Mouse (Mus musculus): Measurements from ENCODE around the gene Vmn2r5.
"Not testable (repeated sequence)": the region's sequence is repeated elsewhere in the genome, so short reads cannot be mapped to it uniquely, and the experiment has no call there.

Gene Vmn2r5

DNA sequence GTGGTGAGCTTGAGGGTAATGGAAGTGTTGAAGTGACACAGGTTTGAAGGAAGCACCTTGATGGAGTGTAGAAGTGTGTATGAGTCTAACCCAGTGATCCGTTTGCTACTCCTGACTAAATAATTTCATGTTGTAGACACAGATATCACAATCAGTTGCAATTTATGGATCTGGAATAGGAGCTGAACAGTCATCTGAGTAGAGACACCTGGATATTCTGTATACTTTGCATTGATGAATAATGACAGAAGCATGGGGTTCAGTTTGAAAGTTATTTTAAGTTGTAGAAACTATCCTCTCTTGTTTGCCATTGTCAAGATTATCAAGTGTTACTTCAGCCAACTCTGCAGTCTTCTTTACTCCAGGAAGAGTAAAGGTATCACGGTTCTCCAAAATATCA is at the start of gene Vmn2r5:
Gene Vmn2r5 (minus strand): TSS at position 101 of the 400 bp plus-strand sequence.
- DNase-seq, result not testable (repeated sequence)

DNA sequence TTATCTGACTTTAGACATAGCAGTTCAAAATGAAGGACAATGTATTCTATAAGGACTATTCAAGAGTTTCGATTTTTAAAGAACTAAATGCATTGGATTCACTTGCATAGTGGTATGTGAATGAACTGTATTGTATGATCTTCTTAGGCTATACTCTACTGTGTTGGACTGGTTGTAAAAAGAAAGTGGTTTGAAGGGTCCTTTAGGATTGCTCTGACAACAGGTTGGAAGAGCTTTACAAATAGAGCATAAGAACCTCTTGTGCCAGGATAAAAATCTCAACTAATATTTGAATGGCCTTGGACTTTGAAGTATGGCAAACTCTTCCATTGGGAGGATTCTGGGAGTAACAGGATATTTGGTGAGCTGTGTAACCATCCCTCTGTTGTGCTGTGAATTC is 13.9 kb upstream of the Vmn2r5 start:
- not testable (repeated sequence) for DNase-seq
